Mouse (Mus musculus) embryo, embryonic 9.5 days (tissue): Measurements from ENCODE around the gene Ikbke.
"Not testable (repeated sequence)": the region's sequence is repeated elsewhere in the genome, so short reads cannot be mapped to it uniquely, and the experiment has no call there.

Experiments
- DNase-seq: peaks from one replicate; pipeline ENCODE4 v3.0.0-alpha.2; 2017; ENCODE audit errors: extremely low spot score

Gene Ikbke

DNA sequence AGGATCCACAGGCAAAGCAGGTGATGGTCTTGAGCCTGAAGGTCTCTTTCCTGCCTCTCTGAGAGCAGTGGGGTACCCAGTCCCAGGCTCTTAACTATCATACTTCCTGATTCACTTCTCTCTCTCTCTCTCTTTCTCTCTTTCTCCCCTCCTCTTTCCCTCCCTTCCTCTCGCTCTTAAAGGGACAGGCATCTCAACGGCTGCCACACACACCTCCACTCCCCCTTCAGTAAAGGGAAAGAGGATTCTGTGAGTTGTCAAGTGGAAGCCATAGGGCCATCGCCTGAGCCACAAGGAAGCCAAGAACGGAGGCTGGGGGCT lies at the start of gene Ikbke:
Ikbke (minus strand) TSS at position 151 of the 321 bp plus-strand sequence.
- DNase-seq: no peak

DNA sequence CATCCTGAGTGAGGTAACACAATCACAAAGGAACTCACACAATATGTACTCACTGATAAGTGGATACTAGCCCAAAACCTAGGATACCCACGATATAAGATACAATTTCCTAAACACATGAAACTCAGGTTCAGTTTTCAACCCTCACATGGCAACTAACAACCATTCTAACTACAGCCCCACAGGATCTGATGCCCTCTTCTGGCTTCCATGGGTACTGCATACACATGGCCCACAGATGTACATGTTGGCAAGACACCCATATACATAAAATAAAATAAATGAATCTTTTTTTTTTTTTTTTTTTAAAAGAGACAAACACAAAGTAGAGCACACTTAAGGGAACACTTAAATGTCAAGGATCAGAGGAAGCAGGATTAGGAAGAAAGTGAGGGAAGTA lies 49.7 kb upstream of the Ikbke start:
- DNase-seq: not testable (repeated sequence)

GRCm38 (mm10) chr1:131327167-131327566 lies 47.8 kb upstream of the Ikbke start:
- no peak for DNase-seq

- DNase-seq: no peak
Measured at GRCm38 (mm10) chr1:131324816-131325463, 45.5 kb upstream of the Ikbke start.

DNA sequence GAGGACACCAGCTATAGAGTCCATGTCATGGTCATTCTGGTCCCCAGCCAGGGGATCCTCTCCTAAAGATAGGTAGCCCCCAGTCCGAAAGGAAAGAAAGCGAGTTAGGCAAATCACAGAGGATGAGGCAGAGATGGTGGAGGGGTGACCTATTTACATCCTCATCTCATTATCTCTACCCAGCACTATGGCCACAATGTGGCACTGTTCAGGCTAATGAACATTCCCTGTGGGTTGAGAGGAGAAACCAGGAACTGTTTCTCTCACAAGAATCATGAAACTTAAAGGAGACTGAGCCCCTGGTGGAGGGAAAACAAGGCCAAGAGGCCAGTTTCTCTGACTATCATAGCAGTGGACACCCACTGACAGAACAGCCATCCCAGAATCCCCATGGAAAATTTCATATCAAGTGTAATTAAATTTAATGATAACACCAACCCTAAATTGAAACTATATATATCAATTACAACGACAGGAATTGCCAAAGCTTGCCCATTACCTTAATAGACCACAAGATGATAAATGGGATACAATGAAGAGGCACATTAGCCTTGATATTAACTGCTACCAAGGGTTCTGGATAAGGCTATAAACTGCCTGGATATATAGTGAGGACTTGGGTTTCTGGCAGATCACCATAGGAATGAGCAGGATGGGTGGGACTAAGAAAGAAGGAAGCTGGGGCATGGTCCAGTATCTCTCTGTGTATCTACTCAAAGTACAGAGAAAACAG lies 40.4 kb upstream of the Ikbke start:
- DNase-seq: no peak

- DNase-seq: no peak
Measured at GRCm38 (mm10) chr1:131318397-131318796, 39.0 kb upstream of the Ikbke start.

DNA sequence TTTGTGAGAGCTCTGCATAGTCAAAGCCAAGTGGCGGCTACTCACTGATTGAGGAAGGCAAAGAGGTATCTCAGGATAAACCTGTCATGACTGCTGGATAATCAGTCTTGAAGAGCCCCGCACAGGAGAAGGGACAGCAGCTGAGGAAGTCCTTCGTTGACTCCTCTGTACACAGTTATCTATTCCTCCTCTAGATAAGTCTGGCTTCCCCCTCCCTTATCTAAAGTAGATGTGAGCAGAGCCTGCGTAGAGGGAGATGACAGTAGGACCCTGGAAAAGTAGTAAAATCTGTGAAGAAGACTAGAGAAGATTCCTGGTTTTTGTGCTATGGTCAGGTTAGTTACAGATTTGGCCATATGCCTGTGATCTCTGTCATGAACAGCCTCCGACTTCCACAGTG lies 38.2 kb upstream of the Ikbke start:
- DNase-seq: no peak

- DNase-seq: no peak
Measured at GRCm38 (mm10) chr1:131311284-131311683, 31.9 kb upstream of the Ikbke start.

- DNase-seq: no peak
Measured at GRCm38 (mm10) chr1:131310237-131310818, 30.9 kb upstream of the Ikbke start.

- no peak for DNase-seq
Measured at GRCm38 (mm10) chr1:131300750-131301149, 21.3 kb upstream of the Ikbke start.

DNA sequence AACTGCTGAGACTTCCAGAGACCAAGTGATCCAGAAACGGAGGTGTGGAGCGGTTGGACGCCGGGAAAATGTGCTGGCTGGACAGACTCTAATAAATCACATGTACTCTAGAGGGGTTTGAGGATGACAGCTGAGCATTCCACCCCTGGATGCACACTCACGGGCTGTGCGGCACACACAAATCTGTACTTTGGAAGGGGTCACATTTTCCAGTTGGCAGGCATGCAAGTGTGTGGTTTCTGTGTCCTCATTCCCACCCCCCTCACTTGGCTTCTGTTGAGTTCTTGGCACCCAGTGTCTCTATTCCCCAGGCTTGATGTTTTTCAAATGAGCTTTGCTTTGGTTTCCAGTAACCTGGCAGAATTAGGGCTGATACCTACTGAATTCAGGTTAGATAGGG lies 20.4 kb upstream of the Ikbke start:
- no peak for DNase-seq

DNA sequence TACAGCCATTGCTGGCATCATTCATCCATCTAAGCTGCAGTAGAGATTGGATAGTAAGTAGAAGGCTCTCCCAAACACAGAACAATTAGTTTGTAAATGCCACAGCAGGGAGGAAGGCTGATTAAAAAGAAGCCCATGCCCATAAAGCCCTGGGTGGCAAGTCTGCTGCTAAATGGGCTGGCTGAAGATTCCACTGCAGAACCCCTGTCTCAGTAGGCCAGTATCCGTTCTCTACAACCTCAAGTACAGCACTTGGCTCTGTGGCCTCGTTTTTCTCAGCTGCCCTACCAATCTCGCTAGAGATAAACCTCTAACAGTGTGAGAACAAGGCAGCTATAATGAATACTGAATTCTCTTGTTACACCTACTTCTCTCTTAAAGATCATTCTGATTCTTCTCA lies 19.8 kb upstream of the Ikbke start:
- no peak for DNase-seq

DNA sequence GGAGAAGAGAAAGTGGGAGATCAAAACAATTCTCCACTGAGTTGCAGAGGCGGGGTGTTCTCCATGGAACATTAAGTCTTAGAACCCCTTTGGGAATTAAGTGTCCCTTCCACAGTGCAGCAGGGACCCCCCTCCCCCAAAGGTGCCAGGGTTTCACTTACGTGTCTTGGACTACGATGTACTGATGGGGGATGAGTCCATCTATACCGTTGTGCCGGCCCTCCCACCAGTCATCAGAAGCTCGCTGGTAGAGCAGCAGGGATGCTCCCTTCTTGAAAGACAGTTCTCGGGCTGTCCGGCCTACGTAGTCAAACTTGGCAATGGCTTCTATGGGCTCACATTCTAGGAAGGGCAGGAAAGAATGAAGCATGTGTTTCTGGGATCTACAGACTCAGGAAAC lies 18.8 kb upstream of the Ikbke start:
- no peak for DNase-seq

DNA sequence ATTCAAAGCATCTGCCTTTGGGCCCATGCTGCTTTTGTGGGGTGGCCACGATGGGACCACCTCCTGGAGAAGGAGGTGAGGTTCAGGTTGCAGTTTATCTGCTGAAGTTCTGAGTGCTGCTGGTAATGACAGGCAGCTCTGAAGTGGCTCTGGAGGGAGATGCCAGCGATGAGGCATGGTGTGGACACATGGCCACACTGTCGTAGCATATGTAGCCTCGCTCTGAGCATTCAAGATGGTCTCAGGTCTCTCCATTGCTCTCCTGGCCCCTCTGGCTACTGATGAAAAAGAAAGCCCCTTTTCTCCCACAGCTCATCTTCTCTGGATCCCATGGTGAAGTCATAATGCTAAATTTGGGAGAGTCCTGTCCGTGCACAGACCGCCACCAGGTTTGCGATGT lies 17.3 kb upstream of the Ikbke start:
- DNase-seq: no peak

GRCm38 (mm10) chr1:131295200-131295599 lies 15.8 kb upstream of the Ikbke start:
- no peak for DNase-seq

DNA sequence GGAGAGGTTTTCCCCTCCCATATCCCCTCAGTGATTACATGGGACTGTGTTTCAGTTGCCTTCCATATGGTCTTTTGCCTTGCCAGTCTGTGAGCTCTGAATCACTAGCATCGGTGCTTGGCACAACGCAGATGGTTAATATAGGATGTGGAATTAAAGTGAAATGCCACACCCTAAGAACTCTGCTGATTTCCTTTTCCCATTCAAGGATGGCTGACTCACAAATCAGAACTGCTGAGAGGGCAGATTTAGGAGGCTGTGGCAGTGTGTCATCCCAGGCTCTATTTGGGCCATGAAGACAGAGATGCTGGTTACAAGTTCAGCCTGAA lies 14.5 kb upstream of the Ikbke start:
- no peak for DNase-seq

DNA sequence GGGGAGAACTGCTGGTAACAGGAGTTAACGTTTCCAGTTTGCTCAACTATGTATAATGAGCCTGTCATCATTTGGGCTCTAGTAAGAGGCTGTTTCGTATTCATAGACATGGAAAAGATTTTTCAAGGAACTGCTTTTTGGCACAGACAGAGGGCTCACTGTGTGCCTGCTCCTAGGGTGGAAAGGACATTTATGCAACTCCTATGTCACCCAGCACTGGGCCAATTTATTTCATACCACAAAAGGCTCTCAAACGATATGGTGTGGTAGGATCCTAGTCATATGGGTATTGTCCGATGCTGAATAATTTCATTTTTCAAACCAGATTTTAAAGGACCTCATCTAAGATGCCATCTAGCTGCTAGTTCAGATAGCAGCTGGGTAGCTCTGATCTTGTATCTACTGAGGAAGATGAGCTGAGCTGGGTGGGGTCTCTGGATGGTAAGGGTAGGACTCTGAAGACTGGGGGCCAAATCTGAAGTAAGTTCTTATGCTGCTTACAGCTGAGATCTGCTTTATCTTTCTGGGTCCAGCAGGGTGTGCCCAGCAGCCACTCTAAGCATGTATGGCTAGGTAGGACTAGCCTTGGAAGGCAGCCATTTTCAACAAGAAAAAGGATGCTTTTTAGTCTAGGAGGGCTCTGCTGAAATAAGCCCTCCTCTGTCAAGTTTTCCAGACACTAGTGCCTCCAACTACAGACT lies 14.0 kb upstream of the Ikbke start:
- DNase-seq: no peak

- DNase-seq: peak; percentile 54
Measured at GRCm38 (mm10) chr1:131290648-131291047, 11.2 kb upstream of the Ikbke start.

DNA sequence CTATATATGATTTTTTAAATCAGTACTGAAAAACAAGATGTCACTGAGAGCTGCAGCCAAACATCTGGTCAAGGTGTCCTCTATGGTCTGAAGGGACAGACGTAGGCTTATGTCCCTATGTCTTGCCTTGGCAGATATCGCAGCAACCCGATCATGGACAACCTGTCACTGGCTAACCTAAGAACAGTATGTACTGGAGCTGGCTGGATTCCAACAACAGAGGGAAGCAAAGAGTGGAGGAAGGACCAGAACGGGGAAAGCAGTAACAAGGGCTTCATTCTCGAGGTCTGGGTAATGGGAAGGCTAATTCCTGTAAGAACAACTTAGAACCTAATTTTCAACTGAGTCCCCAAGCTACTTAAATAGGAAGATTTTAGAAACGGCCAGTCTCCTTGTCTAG lies 9.5 kb upstream of the Ikbke start:
- no peak for DNase-seq

DNA sequence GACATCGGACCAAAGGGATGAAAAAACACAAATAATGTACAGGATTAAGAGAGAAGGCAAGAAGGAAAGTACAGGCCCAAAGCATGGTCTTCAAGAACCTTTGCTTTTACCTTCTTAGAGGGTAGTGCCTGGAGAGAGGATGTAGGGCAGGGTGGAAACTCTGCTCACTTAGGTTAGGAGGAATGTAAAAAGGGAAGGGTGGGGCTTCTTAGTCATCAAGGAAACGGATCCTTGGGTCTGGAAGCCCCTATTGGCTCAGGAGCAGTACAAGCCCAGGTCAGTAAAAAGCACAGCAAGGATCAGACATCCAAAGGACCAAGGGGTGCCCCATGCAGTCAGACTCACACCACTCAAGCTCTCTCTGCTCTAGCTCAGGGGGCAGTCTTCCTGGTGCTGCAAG lies 7.9 kb upstream of the Ikbke start:
- DNase-seq: no peak

GRCm38 (mm10) chr1:131286803-131287202 lies 7.4 kb upstream of the Ikbke start:
- no peak for DNase-seq

DNA sequence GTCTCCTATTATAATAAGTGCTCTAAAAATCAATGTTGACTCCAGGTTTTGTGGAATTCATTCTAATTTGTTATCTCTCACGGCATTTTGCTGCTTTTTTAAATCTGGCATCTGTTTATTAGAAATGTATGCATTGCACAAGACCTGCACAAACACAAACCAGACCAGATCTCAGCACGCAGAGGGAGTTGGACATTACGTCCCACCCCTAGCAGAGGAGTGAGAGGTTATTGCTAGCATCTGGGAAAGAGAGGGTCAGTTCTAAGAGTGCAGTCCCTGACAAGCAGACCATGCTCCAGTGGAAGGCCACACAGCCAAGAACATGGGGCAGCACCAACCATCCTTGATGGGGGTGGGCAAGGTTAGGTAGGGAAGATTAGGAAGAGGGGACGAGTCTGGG lies 5.2 kb upstream of the Ikbke start:
- DNase-seq: no peak

DNA sequence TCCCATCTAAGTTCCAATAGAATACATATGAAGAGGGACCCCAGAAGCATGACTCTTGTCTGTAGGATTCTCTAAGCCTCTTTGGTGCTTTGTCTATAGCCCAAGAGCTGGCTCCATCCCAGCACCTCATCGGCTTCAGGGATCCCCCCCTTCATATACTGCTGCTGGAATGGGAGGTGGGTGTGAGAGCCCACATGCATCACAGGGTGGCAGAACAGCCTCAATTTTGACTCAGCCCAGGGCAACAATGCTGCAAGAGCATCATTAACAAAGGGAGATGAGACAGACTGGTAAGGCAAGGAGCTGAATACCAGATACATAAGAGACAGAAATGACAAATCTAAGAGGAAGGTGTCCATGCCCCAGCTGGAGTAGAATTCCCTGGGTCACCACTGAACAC lies 4.8 kb upstream of the Ikbke start:
- no peak for DNase-seq
